Mouse (Mus musculus): Measurements from ENCODE around the gene Amer1. TPM values are rescaled to one million over a fixed set of nuclear protein-coding genes. Genes with fewer than 3 reads are reported as not detected.

The Amer1 gene
- 1 to 10 TPM; 2.4 to 6.7 (median 6.3) TPM for polyA plus RNA-seq (2017; shearing (Covaris generic))

DNA sequence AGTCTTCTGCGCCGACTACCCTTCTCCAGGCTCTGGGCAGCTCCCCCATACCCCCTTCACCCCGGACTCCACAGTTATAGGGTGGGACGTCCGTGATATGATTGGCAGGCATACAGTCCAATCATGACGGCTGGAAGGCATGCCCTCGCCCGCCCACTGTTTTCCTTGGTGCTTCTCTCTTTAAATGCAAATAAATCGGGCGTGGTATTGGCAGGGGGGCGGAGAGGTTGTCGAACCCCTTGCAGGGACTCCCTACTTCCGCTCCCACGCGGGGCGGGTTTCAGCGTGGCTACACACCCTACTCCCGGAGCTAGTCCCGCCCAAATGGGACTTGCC, at the start of gene Amer1:
TSS of gene Amer1 (minus strand) at position 97 of the 336 bp plus-strand sequence.
- ATAC-seq = peak; percentile 93

DNA sequence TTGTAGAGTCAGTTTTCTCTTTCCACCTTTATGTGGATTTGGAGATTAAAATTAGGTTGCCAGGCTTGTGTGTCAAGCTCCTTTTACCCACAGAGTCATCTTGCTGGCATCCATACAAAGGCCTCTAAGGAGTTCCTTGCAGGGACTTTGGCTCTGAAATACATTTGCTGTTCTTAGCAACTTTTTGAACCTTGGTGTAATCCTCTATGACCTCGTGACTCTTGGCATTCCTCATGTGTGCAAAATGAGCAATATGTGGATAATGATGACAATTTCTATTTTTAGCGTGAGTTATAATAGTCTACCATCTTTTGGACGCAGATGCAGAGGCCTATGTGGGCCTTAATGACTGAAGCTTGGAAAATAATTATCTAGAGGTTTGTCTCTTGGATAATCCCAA, 12.5 kb upstream of the Amer1 start:
- no peak for ATAC-seq

GRCm38 (mm10) chrX:95445866-95446265, 1.2 kb upstream of the Amer1 start:
- no peak for ATAC-seq

DNA sequence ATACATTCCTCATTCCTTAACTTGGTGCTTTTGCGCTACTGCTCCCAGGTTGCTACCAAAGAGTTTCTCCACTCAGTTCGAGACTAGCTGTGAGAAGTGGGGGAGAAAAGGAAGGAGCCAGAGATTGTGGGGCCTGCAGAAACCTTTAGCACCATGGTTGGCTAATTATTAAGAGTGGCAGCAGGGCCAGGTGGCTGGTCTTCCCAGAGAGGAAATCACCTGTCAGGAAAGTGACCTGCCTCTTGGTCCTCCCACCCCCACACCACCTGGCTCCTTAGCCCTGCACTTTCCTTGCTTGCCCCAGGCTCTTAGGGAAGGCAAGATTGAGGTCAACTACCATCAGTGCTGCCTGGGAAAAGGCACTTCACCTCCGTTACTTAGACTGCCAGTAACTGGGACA, 469 bp upstream of the Amer1 start:
- no peak for ATAC-seq

DNA sequence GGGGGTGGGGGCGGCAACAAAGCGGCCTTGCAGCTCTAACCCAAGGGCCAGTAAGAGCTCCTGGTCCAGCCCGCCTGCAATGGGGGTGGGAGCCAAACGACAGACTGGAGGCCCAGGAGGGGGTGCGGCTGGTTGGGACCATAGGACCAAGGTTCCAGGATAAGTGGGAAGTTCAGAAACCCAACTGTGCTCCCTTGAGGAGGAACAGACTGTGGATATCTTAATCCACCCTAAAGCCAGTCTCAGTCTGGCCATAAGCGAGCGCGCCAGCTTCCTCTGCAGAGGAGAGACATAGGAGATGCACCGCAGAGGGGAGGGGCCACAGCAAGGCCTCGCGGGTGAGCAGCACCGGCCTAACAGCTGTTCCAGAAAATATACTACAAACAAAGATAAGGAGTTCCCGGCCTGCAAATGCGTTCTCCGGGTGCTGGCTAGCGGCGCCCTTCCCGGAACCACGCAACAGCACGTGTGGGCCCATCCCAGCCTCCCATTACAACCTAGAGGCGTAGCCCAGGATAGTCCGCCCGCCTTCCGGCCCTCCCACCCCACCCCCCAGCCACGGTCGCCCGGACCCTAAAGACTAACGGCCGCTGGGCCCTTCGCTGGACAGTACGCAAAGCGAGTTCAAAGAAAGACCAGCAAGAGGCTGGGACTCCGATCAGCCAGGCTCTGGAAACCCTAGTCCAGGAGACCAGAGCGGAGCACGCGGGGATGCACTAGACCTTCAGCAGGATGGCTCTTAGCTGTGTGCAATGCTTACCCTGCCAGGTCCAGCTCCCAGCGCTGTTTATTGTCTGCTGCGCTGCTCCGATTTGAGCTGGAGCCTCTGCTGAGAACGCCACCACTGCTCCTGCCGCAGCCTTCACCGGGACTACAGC, 535 bp downstream of the Amer1 start:
- ATAC-seq = peak; percentile 52

DNA sequence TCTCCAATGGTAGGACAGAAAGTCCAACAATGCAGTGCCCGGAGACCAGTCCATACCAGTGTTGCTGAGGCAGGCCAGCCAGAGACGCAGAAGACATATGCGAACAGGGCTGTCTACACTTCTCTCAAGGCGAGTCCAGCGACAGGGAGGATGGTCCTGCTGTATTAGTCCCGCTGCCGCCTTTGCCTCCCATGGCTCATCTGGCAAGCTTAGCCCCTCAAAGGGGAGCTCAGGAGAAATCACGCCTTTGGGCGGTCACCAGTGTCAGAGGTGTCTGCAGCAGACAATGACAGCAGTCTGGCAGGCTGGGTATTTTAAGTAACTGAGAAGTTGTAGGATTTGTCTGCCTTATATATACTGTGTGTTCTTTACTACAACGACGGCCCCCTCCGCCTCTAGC, 1.3 kb downstream of the Amer1 start:
- no peak for ATAC-seq

GRCm38 (mm10) chrX:95442261-95442660, 2.4 kb downstream of the Amer1 start:
- ATAC-seq = no peak

DNA sequence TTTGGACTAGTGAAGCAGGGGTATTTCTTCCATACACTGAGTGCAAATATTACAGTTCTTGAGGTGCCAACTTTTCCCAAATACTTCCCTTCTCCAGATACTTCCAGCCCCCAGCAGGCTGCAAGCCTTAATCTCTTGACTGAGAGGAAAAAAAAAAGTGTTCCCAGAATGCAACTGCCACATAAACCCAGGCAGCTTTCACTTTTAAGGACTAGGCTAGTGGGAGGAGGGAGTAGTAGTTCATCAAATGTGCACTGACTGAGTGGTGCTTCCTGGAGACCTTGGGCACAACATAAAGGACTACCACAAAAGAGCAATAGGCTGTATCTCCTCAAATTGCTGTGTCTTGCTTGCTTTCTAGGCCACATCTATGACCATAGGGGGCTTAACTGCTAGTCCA, 3.4 kb downstream of the Amer1 start:
- ATAC-seq = peak; percentile 17

DNA sequence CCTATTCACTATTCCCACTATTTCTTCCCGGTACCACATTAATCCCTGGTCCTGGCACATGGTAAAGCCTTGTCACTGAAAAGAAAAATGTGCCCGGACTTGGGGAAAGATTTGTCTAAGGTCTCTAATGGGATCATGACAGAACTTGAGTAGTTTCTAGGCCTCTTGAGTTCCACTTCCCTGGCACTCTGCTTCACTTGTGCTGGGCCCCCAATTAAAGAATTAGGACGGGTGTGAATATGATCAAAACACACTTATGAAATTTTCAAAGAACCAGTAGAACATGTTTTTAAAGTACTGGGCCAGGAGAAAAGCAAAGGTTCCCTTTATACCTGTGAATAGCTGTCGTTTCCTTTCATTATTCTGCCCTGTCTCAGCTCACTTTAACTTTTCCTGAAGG, 6.2 kb downstream of the Amer1 start:
- ATAC-seq = no peak

GRCm38 (mm10) chrX:95437236-95437635, 7.4 kb downstream of the Amer1 start:
- ATAC-seq = no peak

DNA sequence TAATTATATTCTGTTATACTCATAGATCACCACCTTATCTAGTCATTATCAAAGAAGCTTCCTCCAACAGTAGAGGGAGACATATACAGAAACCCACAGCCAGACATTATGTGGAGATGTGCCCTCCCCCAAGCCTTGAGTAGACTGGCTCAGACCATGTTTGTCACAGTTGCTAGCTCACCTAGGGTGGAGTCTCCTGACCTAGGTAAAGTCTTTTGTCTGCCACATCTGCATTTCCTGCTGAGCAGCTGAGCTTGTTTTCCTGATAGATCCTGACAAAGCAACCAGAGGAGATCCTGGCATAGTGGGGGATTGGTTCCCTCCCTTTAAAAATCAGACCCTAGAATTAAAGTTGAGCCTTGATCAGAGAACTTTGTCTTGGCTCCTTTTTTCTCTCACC, 71.6 kb downstream of the Amer1 start:
- no peak for ATAC-seq

Other genes with a start within 250 kb of the Amer1 start
- gene Arhgef9, start 248.0 kb downstream of the Amer1 start, polyA plus RNA-seq (2017; shearing (Covaris generic)) = 1 to 10 TPM in 1 of 3 experiments, under 1 TPM in 2; 0.50 to 1.5 (median 0.87) TPM
- gene Asb12, start 113.1 kb upstream of the Amer1 start, polyA plus RNA-seq (2017; shearing (Covaris generic)) = not detected
- gene Pfn5, start 113.2 kb upstream of the Amer1 start, polyA plus RNA-seq (2017; shearing (Covaris generic)) = not detected
- gene Zc4h2, start 213.6 kb upstream of the Amer1 start, polyA plus RNA-seq (2017; shearing (Covaris generic)) = 1 to 10 TPM; 3.7 to 4.9 (median 4.2) TPM

Data from inflammation-experienced regulatory T-cells, adult 6 months (primary cell).